Mouse (Mus musculus): ENCODE results near the gene Tbc1d21. TPM values are rescaled to one million over a fixed set of nuclear protein-coding genes. Genes with fewer than 3 reads are reported as not detected.
A peak's percentile ranks its signal among the peaks of the same experiment; 100 is the strongest.

Tbc1d21 gene
- polyA plus RNA-seq, 1 experiment: not detected

- Histone ChIP-seq H3K27ac (ENCODE audit: control insufficient read depth, insufficient read depth, low read depth, low read length, poor library complexity) (no peak overlapping the region), H3K4me1 (ENCODE audit: control insufficient read depth, insufficient read depth, low read length) (no peaks in the 10 kb centered on the region), H3K4me3 (replicated peaks; ENCODE audit: control insufficient read depth, low read depth, low read length) (no peak overlapping the region)
- no peak for TF ChIP-seq CTCF (IDR thresholded peaks at IDR 0.05; ENCODE audit: control insufficient read depth, insufficient read depth, low read length)
- WGBS: 65% methylated on average over 3 of the region's 3 CpGs
Measured at GRCm38 (mm10) chr9:58331276-58331675, 39.0 kb downstream of the Tbc1d21 start.

GRCm38 (mm10) chr9:58330293-58330692, 40.0 kb downstream of the Tbc1d21 start:
- no peaks in the 10 kb centered on the region for H3K4me1 ChIP-seq (ENCODE audit: control insufficient read depth, insufficient read depth, low read length)
- WGBS: 20% methylated on average over 5 of the region's 5 CpGs
- no peak overlapping the region for H3K4me3 ChIP-seq (replicated peaks; ENCODE audit: control insufficient read depth, low read depth, low read length)
- no peak overlapping the region for H3K27ac ChIP-seq (ENCODE audit: control insufficient read depth, insufficient read depth, low read depth, low read length, poor library complexity)
- TF ChIP-seq POLR2A (IDR thresholded peaks at IDR 0.05; ENCODE audit: borderline replicate concordance, control insufficient read depth, low read depth, low read length) (no peak), CTCF (IDR thresholded peaks at IDR 0.05; ENCODE audit: control insufficient read depth, insufficient read depth, low read length) (peak; percentile 33; the same call in 1 of the 2 replicates)

- Histone ChIP-seq H3K4me3 (replicated peaks; ENCODE audit: control insufficient read depth, low read depth, low read length) (no peak overlapping the region), H3K4me1 (ENCODE audit: control insufficient read depth, insufficient read depth, low read length) (no peaks in the 10 kb centered on the region), H3K27ac (ENCODE audit: control insufficient read depth, insufficient read depth, low read depth, low read length, poor library complexity) (no peak overlapping the region)
- TF ChIP-seq POLR2A (IDR thresholded peaks at IDR 0.05; ENCODE audit: borderline replicate concordance, control insufficient read depth, low read depth, low read length) (no peak), CTCF (IDR thresholded peaks at IDR 0.05; ENCODE audit: control insufficient read depth, insufficient read depth, low read length) (no peak)
- WGBS: 58% methylated on average over 1 of the region's 1 CpGs
Measured at GRCm38 (mm10) chr9:58327382-58327781, 42.9 kb downstream of the Tbc1d21 start.

DNA sequence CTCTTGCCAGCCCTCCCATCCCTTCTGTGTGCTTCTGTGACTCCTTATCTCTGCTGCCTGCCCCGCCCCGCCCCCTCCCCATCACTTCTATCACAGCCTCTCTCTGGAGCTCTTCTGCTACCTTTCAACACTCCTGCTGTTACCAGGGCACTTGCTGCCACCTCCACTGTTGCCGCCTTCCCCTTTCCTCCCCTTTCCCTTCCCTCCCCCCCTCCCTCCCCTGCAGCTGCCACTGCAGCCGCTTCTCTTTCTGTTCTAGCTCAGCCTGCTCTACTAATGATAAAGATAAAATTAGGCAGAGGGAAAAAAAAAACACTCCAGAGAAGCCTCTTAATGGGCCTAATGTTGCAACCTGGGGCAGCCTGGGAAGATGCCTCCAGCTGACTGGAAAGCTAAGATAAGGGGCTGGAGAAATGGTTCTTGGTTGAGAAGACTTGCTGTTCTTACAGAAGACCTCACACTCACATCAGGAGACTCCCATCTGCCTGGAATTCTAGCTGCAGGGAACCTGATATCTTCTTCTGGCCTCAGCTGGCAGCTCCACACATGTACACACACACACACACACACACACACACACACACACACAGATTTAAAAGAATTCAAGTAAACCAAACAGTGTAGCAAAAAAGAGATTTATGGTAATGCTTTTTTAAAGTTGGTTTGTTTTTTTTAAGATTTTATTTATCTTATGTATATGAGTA, 43.6 kb downstream of the Tbc1d21 start:
- no peak for TF ChIP-seq POLR2A (IDR thresholded peaks at IDR 0.05; ENCODE audit: borderline replicate concordance, control insufficient read depth, low read depth, low read length)
- TF ChIP-seq CTCF (IDR thresholded peaks at IDR 0.05; ENCODE audit: control insufficient read depth, insufficient read depth, low read length): no peak
- H3K4me3 ChIP-seq (replicated peaks; ENCODE audit: control insufficient read depth, low read depth, low read length): no peak overlapping the region
- no peak overlapping the region for H3K27ac ChIP-seq (ENCODE audit: control insufficient read depth, insufficient read depth, low read depth, low read length, poor library complexity)
- 28% methylated on average over 4 of the region's 4 CpGs for WGBS
- H3K4me1 ChIP-seq (ENCODE audit: control insufficient read depth, insufficient read depth, low read length): no peaks in the 10 kb centered on the region

- Histone ChIP-seq H3K27ac (ENCODE audit: control insufficient read depth, insufficient read depth, low read depth, low read length, poor library complexity) (no peak overlapping the region), H3K4me3 (replicated peaks; ENCODE audit: control insufficient read depth, low read depth, low read length) (no peak overlapping the region), H3K4me1 (ENCODE audit: control insufficient read depth, insufficient read depth, low read length) (no peaks in the 10 kb centered on the region)
- 86% methylated on average over 3 of the region's 3 CpGs for WGBS
- TF ChIP-seq CTCF (IDR thresholded peaks at IDR 0.05; ENCODE audit: control insufficient read depth, insufficient read depth, low read length) (peak; percentile 31; the same call in 1 of the 2 replicates), POLR2A (IDR thresholded peaks at IDR 0.05; ENCODE audit: borderline replicate concordance, control insufficient read depth, low read depth, low read length) (no peak)
Measured at GRCm38 (mm10) chr9:58321681-58322080, 48.6 kb downstream of the Tbc1d21 start.

GRCm38 (mm10) chr9:58318317-58318716, 51.9 kb downstream of the Tbc1d21 start:
- WGBS: 86% methylated on average over 3 of the region's 3 CpGs
- TF ChIP-seq POLR2A (IDR thresholded peaks at IDR 0.05; ENCODE audit: borderline replicate concordance, control insufficient read depth, low read depth, low read length): no peak
- TF ChIP-seq CTCF (IDR thresholded peaks at IDR 0.05; ENCODE audit: control insufficient read depth, insufficient read depth, low read length): no peak
- no peaks in the 10 kb centered on the region for H3K4me1 ChIP-seq (ENCODE audit: control insufficient read depth, insufficient read depth, low read length)
- no peak overlapping the region for H3K27ac ChIP-seq (ENCODE audit: control insufficient read depth, insufficient read depth, low read depth, low read length, poor library complexity)
- no peak overlapping the region for H3K4me3 ChIP-seq (replicated peaks; ENCODE audit: control insufficient read depth, low read depth, low read length)

DNA sequence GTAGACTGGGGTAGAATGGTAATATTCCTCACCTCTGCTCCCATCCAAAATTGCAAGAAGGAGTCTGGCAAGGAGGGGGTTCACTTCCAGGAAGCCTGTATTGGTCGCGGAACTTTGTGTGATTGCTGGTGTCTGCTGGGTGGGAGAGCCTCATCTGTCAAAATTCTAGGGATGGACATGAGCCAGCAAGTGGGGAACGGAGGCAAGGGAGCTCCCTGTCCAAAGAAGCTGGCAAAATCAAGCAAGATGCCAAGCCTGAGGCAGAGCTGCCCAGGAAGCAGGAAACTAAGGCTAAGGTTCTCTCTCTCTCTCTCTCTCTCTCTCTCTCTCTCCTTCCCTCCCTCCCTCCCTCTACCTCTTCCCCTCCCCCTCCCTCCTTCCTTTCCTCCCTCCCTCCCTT, 52.9 kb downstream of the Tbc1d21 start:
- no peak for TF ChIP-seq CTCF (IDR thresholded peaks at IDR 0.05; ENCODE audit: control insufficient read depth, insufficient read depth, low read length)
- no peak for TF ChIP-seq POLR2A (IDR thresholded peaks at IDR 0.05; ENCODE audit: borderline replicate concordance, control insufficient read depth, low read depth, low read length)

GRCm38 (mm10) chr9:58316784-58317183, 53.5 kb downstream of the Tbc1d21 start:
- TF ChIP-seq POLR2A (IDR thresholded peaks at IDR 0.05; ENCODE audit: borderline replicate concordance, control insufficient read depth, low read depth, low read length): no peak
- no peak for TF ChIP-seq CTCF (IDR thresholded peaks at IDR 0.05; ENCODE audit: control insufficient read depth, insufficient read depth, low read length)
- WGBS: 61% methylated on average over 7 of the region's 7 CpGs
- Histone ChIP-seq H3K27ac (ENCODE audit: control insufficient read depth, insufficient read depth, low read depth, low read length, poor library complexity) (no peak overlapping the region), H3K4me1 (ENCODE audit: control insufficient read depth, insufficient read depth, low read length) (no peaks in the 10 kb centered on the region), H3K4me3 (replicated peaks; ENCODE audit: control insufficient read depth, low read depth, low read length) (no peak overlapping the region)

More for the DNA sequence above, 52.9 kb downstream of the Tbc1d21 start:
- no peak overlapping the region for H3K4me3 ChIP-seq (replicated peaks; ENCODE audit: control insufficient read depth, low read depth, low read length)
- no peaks in the 10 kb centered on the region for H3K4me1 ChIP-seq (ENCODE audit: control insufficient read depth, insufficient read depth, low read length)
- no peak overlapping the region for H3K27ac ChIP-seq (ENCODE audit: control insufficient read depth, insufficient read depth, low read depth, low read length, poor library complexity)
- WGBS: 67% methylated on average over 3 of the region's 3 CpGs

DNA sequence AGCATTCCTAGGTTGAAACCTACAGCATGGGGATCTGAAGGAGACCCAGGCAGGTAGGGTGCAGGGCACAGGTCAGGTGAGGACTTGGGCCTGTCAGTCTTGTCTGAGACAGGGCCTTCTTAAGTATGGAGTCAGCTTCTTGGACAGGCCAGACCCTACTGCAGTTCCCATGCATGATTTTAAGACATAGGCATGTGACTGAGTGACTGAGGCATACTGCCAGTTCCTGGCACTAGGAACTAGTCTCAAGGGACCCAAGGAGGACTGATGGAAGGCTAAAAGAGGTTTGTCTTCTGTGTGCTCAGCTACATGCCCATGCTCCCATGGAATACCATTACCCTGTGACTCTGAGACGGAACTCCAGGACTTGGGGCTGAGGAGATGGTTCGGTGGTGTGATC, 54.4 kb downstream of the Tbc1d21 start:
- no peak overlapping the region for H3K4me3 ChIP-seq (replicated peaks; ENCODE audit: control insufficient read depth, low read depth, low read length)
- no peak for TF ChIP-seq POLR2A (IDR thresholded peaks at IDR 0.05; ENCODE audit: borderline replicate concordance, control insufficient read depth, low read depth, low read length)
- no peak for TF ChIP-seq CTCF (IDR thresholded peaks at IDR 0.05; ENCODE audit: control insufficient read depth, insufficient read depth, low read length)
- 76% methylated on average over 2 of the region's 2 CpGs for WGBS
- no peaks in the 10 kb centered on the region for H3K4me1 ChIP-seq (ENCODE audit: control insufficient read depth, insufficient read depth, low read length)
- H3K27ac ChIP-seq (ENCODE audit: control insufficient read depth, insufficient read depth, low read depth, low read length, poor library complexity): no peak overlapping the region
